Mouse (Mus musculus) kidney, embryonic 14.5 days (tissue): Measurements from ENCODE around the gene Gm5767. TPM values are rescaled to one million over a fixed set of nuclear protein-coding genes. Genes with fewer than 3 reads are reported as not detected.
"Not testable (repeated sequence)": the region's sequence is repeated elsewhere in the genome, so short reads cannot be mapped to it uniquely, and the experiment has no call there.

Experiments
- ATAC-seq: fragments of 200-750 bp; cut with Nextera tagmentation; 2 replicates; pipeline ENCODE4 v1.8.0; 2017; ENCODE audit warnings: moderate number of reproducible peaks, mild to moderate bottlenecking, moderate TSS enrichment, moderate library complexity; ENCODE audit not compliant: low FRiP score, low TSS enrichment
- H3K27ac ChIP-seq: fragments of 300-500 bp; sonication (generic); 2 replicates; pipeline ENCODE4 v1.5.1; 2014; ENCODE audit warnings: low read depth, mild to moderate bottlenecking, low read length, moderate library complexity, mixed read lengths
- H3K27me3 ChIP-seq: fragments of 300-500 bp; sonication (generic); 2 replicates; pipeline ENCODE4 v1.6.1; 2014; ENCODE audit warnings: mild to moderate bottlenecking, low read length; ENCODE audit not compliant: control insufficient read depth, insufficient read depth
- H3K36me3 ChIP-seq: fragments of 300-500 bp; sonication (generic); 2 replicates; pipeline ENCODE4 v1.6.1; 2014; ENCODE audit warnings: low read length, mixed read lengths; ENCODE audit not compliant: control insufficient read depth, insufficient read depth
- H3K4me1 ChIP-seq: fragments of 300-500 bp; sonication (generic); 2 replicates; pipeline ENCODE4 v1.6.1; 2014; ENCODE audit warnings: low read length, mixed read lengths; ENCODE audit not compliant: control insufficient read depth, insufficient read depth
- H3K4me2 ChIP-seq: fragments of 300-500 bp; sonication (generic); replicated peaks from 2 replicates; pipeline ENCODE4 v1.6.1; 2014; ENCODE audit warnings: low read depth, mild to moderate bottlenecking, low read length
- H3K4me3 ChIP-seq: fragments of 300-500 bp; sonication (generic); 2 replicates; pipeline ENCODE4 v1.5.1; 2014; ENCODE audit warnings: mild to moderate bottlenecking, low read length
- H3K9ac ChIP-seq: fragments of 300-500 bp; sonication (generic); 2 replicates; pipeline ENCODE4 v1.6.1; 2014; ENCODE audit warnings: low read depth, mild to moderate bottlenecking, low read length, moderate library complexity
- H3K9me3 ChIP-seq: fragments of 300-500 bp; sonication (generic); 2 replicates; pipeline ENCODE4 v1.6.1; 2016; ENCODE audit warnings: low read length; ENCODE audit not compliant: control insufficient read depth
- WGBS: fragments of 180-500 bp; shearing (Covaris S2); extraction: QIAGEN DNeasy Blood & Tissue Kit; methylation state at CpG from one replicate; pipeline ENCODE4 v1.1.7; 2014; 5-methylcytosine and 5-hydroxymethylcytosine counted together
- polyA plus RNA-seq: library from polyadenylated mRNA; unstranded; fragments of >200 nt; fragmentation: Nextera tagmentation; extraction: Ambion mirVana; gene quantifications from 2 replicates; pipeline ENCODE4 v1.2.1, GENCODE M21; 2014

Gm5767 gene
- polyA plus RNA-seq, 1 experiment from 2014 or later: not detected

DNA sequence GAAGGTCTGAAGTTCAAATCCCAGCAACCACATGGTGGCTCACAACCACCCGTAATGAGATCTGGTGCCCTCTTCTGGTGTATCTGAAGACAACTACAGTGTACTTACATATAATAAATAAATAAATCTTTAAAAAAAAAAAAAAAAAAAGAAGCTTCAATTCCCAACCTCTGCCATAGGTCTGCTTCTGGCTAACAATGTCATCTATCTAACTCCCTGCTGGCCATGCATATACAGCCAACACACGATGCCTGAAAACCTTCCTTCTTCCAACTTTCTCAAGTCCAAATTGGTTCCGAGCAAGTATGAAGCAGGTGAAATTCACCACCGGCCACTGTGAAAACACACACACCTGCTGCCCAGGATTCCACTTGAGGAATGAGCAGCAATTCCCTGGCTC is 51.9 kb downstream of the Gm5767 start:
- H3K27ac ChIP-seq, ATAC-seq, H3K9me3 ChIP-seq, H3K4me2 ChIP-seq, H3K27me3 ChIP-seq, H3K4me3 ChIP-seq, H3K9ac ChIP-seq, H3K36me3 ChIP-seq: not testable (repeated sequence)
- 90% methylated on average over 3 of the region's 4 CpGs for WGBS
- peaks cover 24% of the 10 kb centered on the region for H3K4me1 ChIP-seq

Other genes with a start within 250 kb of the Gm5767 start
- 20.5 and 22.2 TPM in 2 replicates for gene Mettl22, start 210.0 kb upstream of the Gm5767 start, polyA plus RNA-seq
- 15.8 and 27.2 TPM in 2 replicates for gene Abat, start 167.3 kb upstream of the Gm5767 start, polyA plus RNA-seq
- 44.5 and 59.4 TPM in 2 replicates for gene Pmm2, start 43.1 kb upstream of the Gm5767 start, polyA plus RNA-seq
- gene Tmem186, start 43.1 kb upstream of the Gm5767 start, polyA plus RNA-seq: 11.0 and 13.7 TPM in 2 replicates
- gene Carhsp1, start 8.6 kb upstream of the Gm5767 start, polyA plus RNA-seq: 23.1 and 45.2 TPM in 2 replicates
- gene Usp7, start 111.5 kb downstream of the Gm5767 start, polyA plus RNA-seq: 46.2 and 61.4 TPM in 2 replicates
- 17.2 and 19.0 TPM in 2 replicates for gene 1810013L24Rik, start 149.3 kb downstream of the Gm5767 start, polyA plus RNA-seq